Comparison of ENCODE assay signal across 8 mouse cellular contexts in genomic region chr12:99757754-99758526, GRCm38 (mm10).
A peak's percentile ranks its signal among the peaks of the same experiment; 100 is the strongest.
DNase-seq lines count a peak whose midpoint lies in the region; ATAC-seq and TF ChIP-seq lines count a peak whose summit lies in the region.

No protein-coding gene starts in this region.

- H3K36me3 ChIP-seq in hindbrain, postnatal 0 days (ENCODE audit: insufficient read depth, low read length): no peaks in the 10 kb centered on the region
- H3K36me3 ChIP-seq in midbrain, embryonic 15.5 days (replicated peaks): no peaks in the 10 kb centered on the region

- no peak for TF ChIP-seq CTCF in hindbrain, postnatal 0 days (IDR thresholded peaks at IDR 0.05; ENCODE audit: low read depth)

- no peak overlapping the region for H3K4me3 ChIP-seq in hindbrain, postnatal 0 days (ENCODE audit: low read length)
- H3K4me3 ChIP-seq in midbrain, embryonic 15.5 days: peak overlapping the region; percentile 24

- H3K27ac ChIP-seq in hindbrain, postnatal 0 days: peak overlapping the region; percentile 65; the same call in 1 of the 2 replicates
- peak overlapping the region; percentile 72 for H3K27ac ChIP-seq in midbrain, embryonic 15.5 days

- DNase-seq in frontal cortex, postnatal 10 days (ENCODE audit: low spot score in 2 of 2): no peak
- peak; percentile 45 for DNase-seq in embryo, embryonic 9.5 days (ENCODE audit: extremely low spot score)
- peak; percentile 80 for DNase-seq in hindbrain, postnatal 0 days (ENCODE audit: low spot score)
- no peak for DNase-seq in thymus, postnatal 10 days (ENCODE audit: low spot score in 2 of 2)

- peaks cover 11% of the 10 kb centered on the region for H3K4me1 ChIP-seq in hindbrain, postnatal 0 days (ENCODE audit: insufficient read depth, low read length)
- peaks cover 24% of the 10 kb centered on the region for H3K4me1 ChIP-seq in midbrain, embryonic 15.5 days

- no peaks in the 10 kb centered on the region for H3K27me3 ChIP-seq in hindbrain, postnatal 0 days (ENCODE audit: insufficient read depth, low read length)
- H3K27me3 ChIP-seq in midbrain, embryonic 15.5 days (replicated peaks): no peaks in the 10 kb centered on the region

- ATAC-seq in frontal cortex, adult (ENCODE audit: low TSS enrichment): peak; percentile 52; the same call in 1 of the 2 replicates
- ATAC-seq in hindbrain, postnatal 0 days: peak; percentile 95
- peak; percentile 96 for ATAC-seq in midbrain, embryonic 15.5 days (replicated peaks)
- ATAC-seq in megakaryocyte, adult 5-6 weeks (ENCODE audit: poor library complexity, severe bottlenecking): no peak
- no peak for ATAC-seq in activated CD4-positive, CD25-positive, alpha-beta regulatory T cell, adult 4 months

- 28% methylated on average over 15 of the region's 15 CpGs for whole genome bisulfite sequencing in hindbrain, postnatal 0 days
- 23% methylated on average over 15 of the region's 15 CpGs for WGBS in midbrain, embryonic 15.5 days

- H3K4me2 ChIP-seq in hindbrain, postnatal 0 days (ENCODE audit: low read depth, low read length): peak overlapping the region; percentile 36
- H3K4me2 ChIP-seq in midbrain, embryonic 15.5 days: peak overlapping the region; percentile 52

- no peak overlapping the region for H3K9ac ChIP-seq in hindbrain, postnatal 0 days (replicated peaks; ENCODE audit: low read length)
- H3K9ac ChIP-seq in midbrain, embryonic 15.5 days: peak overlapping the region; percentile 20; the same call in 1 of the 2 replicates

- no peaks in the 10 kb centered on the region for H3K9me3 ChIP-seq in hindbrain, postnatal 0 days (ENCODE audit: low read length)
- H3K9me3 ChIP-seq in midbrain, embryonic 15.5 days: no peaks in the 10 kb centered on the region

Comparison
In these comparisons a context has a peak if more than half of its experiments do, and no peak if none do; other contexts are left out.
1. ATAC-seq: peak in frontal cortex, adult (single experiment), hindbrain, postnatal 0 days (single experiment) and midbrain, embryonic 15.5 days (single experiment); none in megakaryocyte, adult 5-6 weeks (single experiment) and activated CD4-positive, CD25-positive, alpha-beta regulatory T cell, adult 4 months (single experiment).
2. DNase-seq: peak in embryo, embryonic 9.5 days (single experiment) and hindbrain, postnatal 0 days (single experiment); none in frontal cortex, postnatal 10 days (0 of 2) and thymus, postnatal 10 days (0 of 2).